Mouse (Mus musculus): ENCODE measurements around the gene Pnkd.

Pnkd gene

GRCm38 (mm10) chr1:74284543-74285160 is at the start of gene Pnkd, which contains the start of gene Aamp:
Pnkd (plus strand) TSS chr1:74284930.
Aamp (minus strand) TSS chr1:74284738.
- peak; percentile 100 for DNase-seq

- peak; percentile 95 to 98 for DNase-seq
Measured at GRCm38 (mm10) chr1:74235938-74236589, 48.7 kb upstream of the Pnkd start, which contains the start of gene Arpc2. Arpc2 (plus strand) TSS chr1:74236084.

GRCm38 (mm10) chr1:74236590-74237317 is 48.0 kb upstream of the Pnkd start:
- peak; percentile 41 to 76 for DNase-seq

- DNase-seq, result no peak
Measured at GRCm38 (mm10) chr1:74237671-74238070, 47.1 kb upstream of the Pnkd start.

GRCm38 (mm10) chr1:74238136-74238535 is 46.6 kb upstream of the Pnkd start:
- no peak for DNase-seq

GRCm38 (mm10) chr1:74239162-74239561 is 45.6 kb upstream of the Pnkd start:
- no peak for DNase-seq

- peak in 1 of 2 experiments; percentile 37 for DNase-seq
Measured at GRCm38 (mm10) chr1:74239618-74240017, 45.1 kb upstream of the Pnkd start.

- DNase-seq, result peak in 1 of 2 experiments; percentile 32
Measured at GRCm38 (mm10) chr1:74240311-74240710, 44.4 kb upstream of the Pnkd start.

GRCm38 (mm10) chr1:74240832-74241231 is 43.9 kb upstream of the Pnkd start:
- DNase-seq, result no peak

GRCm38 (mm10) chr1:74245525-74245924 is 39.2 kb upstream of the Pnkd start:
- no peak for DNase-seq

- DNase-seq, result peak; percentile 39 to 70
Measured at GRCm38 (mm10) chr1:74248799-74249198, 35.9 kb upstream of the Pnkd start.

GRCm38 (mm10) chr1:74249331-74249980 is 35.3 kb upstream of the Pnkd start:
- DNase-seq, result peak; percentile 61 to 70

- no peak for DNase-seq
Measured at GRCm38 (mm10) chr1:74250096-74250495, 34.6 kb upstream of the Pnkd start.

GRCm38 (mm10) chr1:74255704-74256345 is 28.9 kb upstream of the Pnkd start:
- DNase-seq, result no peak

- DNase-seq, result no peak
Measured at GRCm38 (mm10) chr1:74256782-74257181, 27.9 kb upstream of the Pnkd start.

GRCm38 (mm10) chr1:74262510-74262909 is 22.2 kb upstream of the Pnkd start:
- peak in 1 of 2 experiments; percentile 25 for DNase-seq

GRCm38 (mm10) chr1:74268750-74269149 is 16.0 kb upstream of the Pnkd start:
- peak in 1 of 2 experiments; percentile 3 for DNase-seq

- peak in 1 of 2 experiments; percentile 32 for DNase-seq
Measured at GRCm38 (mm10) chr1:74271659-74272058, 13.1 kb upstream of the Pnkd start.

GRCm38 (mm10) chr1:74275015-74275414 is 9.7 kb upstream of the Pnkd start:
- DNase-seq, result peak in 1 of 2 experiments; percentile 25

GRCm38 (mm10) chr1:74277041-74277440 is 7.7 kb upstream of the Pnkd start:
- peak in 1 of 2 experiments; percentile 43 for DNase-seq

- peak; percentile 69 to 90 for DNase-seq
Measured at GRCm38 (mm10) chr1:74277883-74278537, 6.7 kb upstream of the Pnkd start.

GRCm38 (mm10) chr1:74278538-74278937 is 6.2 kb upstream of the Pnkd start, which contains the start of gene Gpbar1:
Gpbar1 (plus strand) TSS chr1:74278550.
- DNase-seq, result no peak

All from kidney, postnatal 25 days (tissue).